12 mouse cellular contexts compared by ENCODE assay signal in genomic region chr8:127603062-127603461, GRCm38 (mm10).
DNase-seq lines count a peak whose midpoint lies in the region; ATAC-seq and TF ChIP-seq lines count a peak whose summit lies in the region.
"Had no signal": no experiment of that assay in that cellular context is flagged by ENCODE, and none has a peak within 500 bp of the region (broad histone marks: within the 10 kb centered on the region; RNA-seq: fewer than 3 reads in every experiment).

No protein-coding gene starts in this region.

- no peak for ATAC-seq in megakaryocyte-erythroid progenitor cell, adult 5-6 weeks (replicated peaks; ENCODE audit: low FRiP score, low TSS enrichment, poor library complexity, severe bottlenecking)

- H3K4me3 ChIP-seq in layer of hippocampus, adult 2 months, result no peak overlapping the region
- H3K4me3 ChIP-seq: embryonic facial prominence, embryonic 15.5 days had no signal

- DNase-seq in layer of hippocampus, adult 2 months (ENCODE audit: low spot score in 2 of 2), result peak in 1 of 2 experiments; percentile 28
- DNase-seq in layer of hippocampus, adult 9-11 months, result no peak
- peak; percentile 9 for DNase-seq in adrenal gland, adult 8-10 months
- DNase-seq in cerebellum, adult 18-20 months, result peak; percentile 52 to 53
- DNase-seq in gastrocnemius, postnatal 36 days, result peak; percentile 62 to 66
- DNase-seq in thymus, postnatal 4 days, result no peak
- no peak for DNase-seq in right cerebral cortex, adult 2 months (ENCODE audit: low spot score in 2 of 2)
- DNase-seq: lung, embryonic 14.5 days; right cerebral cortex, postnatal 4 days; thymus, postnatal 25 days had no signal

- peak; percentile 52 for TF ChIP-seq CTCF in layer of hippocampus, adult 2 months (conservative IDR thresholded peaks at IDR 0.05)

- H3K27ac ChIP-seq in layer of hippocampus, adult 2 months, result no peak overlapping the region
- H3K27ac ChIP-seq: embryonic facial prominence, embryonic 15.5 days had no signal

- intact Hi-C loops in gastrocnemius, postnatal 36 days (cut with DNase I), result no loop called here

Comparison
In these comparisons a context has a peak if more than half of its experiments do, and no peak if none do; other contexts are left out.
1. DNase-seq: peak in adrenal gland, adult 8-10 months (single experiment), cerebellum, adult 18-20 months (2 of 2) and gastrocnemius, postnatal 36 days (2 of 2); none in layer of hippocampus, adult 9-11 months (single experiment), thymus, postnatal 4 days (single experiment) and right cerebral cortex, adult 2 months (0 of 2).